Mouse (Mus musculus) left cerebral cortex, adult 18-20 months (tissue): ENCODE measurements around the gene Nceh1. TPM values are rescaled to one million over a fixed set of nuclear protein-coding genes. Genes with fewer than 3 reads are reported as not detected.
"Not testable (repeated sequence)": the region's sequence is repeated elsewhere in the genome, so short reads cannot be mapped to it uniquely, and the experiment has no call there.

Experiments
- DNase-seq, 2 experiments: peaks; one replicate each; pipeline ENCODE4 v3.0.0; 2021 to 2022; ENCODE audit warnings: low spot score in 2 of 2, mixed read lengths in 1 of 2
- total RNA-seq, 2 experiments: library from RNA; stranded (reverse); gene quantifications; 2 replicates each; pipeline ENCODE4 v1.2.3; 2021

The Nceh1 gene
- total RNA-seq, 2 experiments from 2014 or later, result 114 to 130 TPM

- DNase-seq, result not testable (repeated sequence)
These were observed 96.6 kb downstream of the Nceh1 start for GRCm38 (mm10) chr3:27279286-27279925.

GRCm38 (mm10) chr3:27280280-27280749 lies 97.5 kb downstream of the Nceh1 start:
- no peak for DNase-seq

- DNase-seq, result no peak
These were observed 100.4 kb downstream of the Nceh1 start for GRCm38 (mm10) chr3:27283071-27283713.

GRCm38 (mm10) chr3:27283796-27284195 lies 101.0 kb downstream of the Nceh1 start:
- DNase-seq, result no peak

- no peak for DNase-seq
These were observed 101.5 kb downstream of the Nceh1 start for GRCm38 (mm10) chr3:27284227-27284626.

GRCm38 (mm10) chr3:27285072-27285471 lies 102.3 kb downstream of the Nceh1 start:
- no peak for DNase-seq

- DNase-seq, result no peak
These were observed 105.5 kb downstream of the Nceh1 start for GRCm38 (mm10) chr3:27288301-27288700.

- no peak for DNase-seq
These were observed 106.1 kb downstream of the Nceh1 start for GRCm38 (mm10) chr3:27288909-27289308.

GRCm38 (mm10) chr3:27290285-27290684 lies 107.5 kb downstream of the Nceh1 start:
- no peak for DNase-seq

- not testable (repeated sequence) for DNase-seq
These were observed 108.2 kb downstream of the Nceh1 start for GRCm38 (mm10) chr3:27290945-27291344.

- DNase-seq, result not testable (repeated sequence)
These were observed 108.6 kb downstream of the Nceh1 start for GRCm38 (mm10) chr3:27291411-27291810.

- no peak for DNase-seq
These were observed 111.0 kb downstream of the Nceh1 start for GRCm38 (mm10) chr3:27293645-27294385.

- DNase-seq, result no peak
These were observed 117.7 kb downstream of the Nceh1 start for GRCm38 (mm10) chr3:27300451-27300850.

- DNase-seq, result no peak
These were observed 119.7 kb downstream of the Nceh1 start for GRCm38 (mm10) chr3:27302339-27303022.

- no peak for DNase-seq
These were observed 124.0 kb downstream of the Nceh1 start for GRCm38 (mm10) chr3:27306815-27307214.

GRCm38 (mm10) chr3:27310973-27311372 lies 128.2 kb downstream of the Nceh1 start:
- peak; percentile 19 to 30 for DNase-seq

GRCm38 (mm10) chr3:27311475-27311874 lies 128.7 kb downstream of the Nceh1 start:
- no peak for DNase-seq

- DNase-seq, result no peak
These were observed 131.9 kb downstream of the Nceh1 start for GRCm38 (mm10) chr3:27314506-27315164.

GRCm38 (mm10) chr3:27316559-27317287 lies 134.0 kb downstream of the Nceh1 start, which contains the start of gene Tnfsf10:
Gene Tnfsf10 (plus strand): TSS chr3:27317028.
- no peak for DNase-seq
